Mouse (Mus musculus): ENCODE data around the gene Farp2.

Farp2 gene

GRCm38 (mm10) chr1:93563224-93563623 is 51.3 kb downstream of the Farp2 start:
- no peak for DNase-seq (ENCODE audit: low spot score)

GRCm38 (mm10) chr1:93563649-93564048 is 51.8 kb downstream of the Farp2 start:
- no peak for DNase-seq (ENCODE audit: low spot score)

- DNase-seq (ENCODE audit: low spot score), result no peak
Observed at GRCm38 (mm10) chr1:93564781-93565180, 52.9 kb downstream of the Farp2 start.

GRCm38 (mm10) chr1:93567013-93567412 is 55.1 kb downstream of the Farp2 start:
- DNase-seq (ENCODE audit: low spot score), result no peak

- no peak for DNase-seq (ENCODE audit: low spot score)
Observed at GRCm38 (mm10) chr1:93567717-93568497, 56.0 kb downstream of the Farp2 start.

GRCm38 (mm10) chr1:93577066-93577465 is 65.2 kb downstream of the Farp2 start:
- DNase-seq (ENCODE audit: low spot score), result no peak

GRCm38 (mm10) chr1:93577861-93578260 is 66.0 kb downstream of the Farp2 start:
- no peak for DNase-seq (ENCODE audit: low spot score)

- DNase-seq (ENCODE audit: low spot score), result no peak
Observed at GRCm38 (mm10) chr1:93581545-93581944, 69.7 kb downstream of the Farp2 start.

- DNase-seq (ENCODE audit: low spot score), result no peak
Observed at GRCm38 (mm10) chr1:93588346-93588745, 76.5 kb downstream of the Farp2 start.

GRCm38 (mm10) chr1:93593960-93594359 is 82.1 kb downstream of the Farp2 start:
- no peak for DNase-seq (ENCODE audit: low spot score)

- no peak for DNase-seq (ENCODE audit: low spot score)
Observed at GRCm38 (mm10) chr1:93595916-93596315, 84.0 kb downstream of the Farp2 start.

GRCm38 (mm10) chr1:93602911-93603310 is 91.0 kb downstream of the Farp2 start:
- DNase-seq (ENCODE audit: low spot score), result no peak

GRCm38 (mm10) chr1:93603921-93604320 is 92.0 kb downstream of the Farp2 start:
- no peak for DNase-seq (ENCODE audit: low spot score)

- no peak for DNase-seq (ENCODE audit: low spot score)
Observed at GRCm38 (mm10) chr1:93607090-93608083, 95.5 kb downstream of the Farp2 start.

GRCm38 (mm10) chr1:93608696-93609245 is 96.9 kb downstream of the Farp2 start:
- DNase-seq (ENCODE audit: low spot score), result no peak

GRCm38 (mm10) chr1:93609762-93610161 is 97.9 kb downstream of the Farp2 start:
- no peak for DNase-seq (ENCODE audit: low spot score)

GRCm38 (mm10) chr1:93618059-93618748 is 106.3 kb downstream of the Farp2 start:
- DNase-seq (ENCODE audit: low spot score), result no peak

GRCm38 (mm10) chr1:93618948-93619347 is 107.1 kb downstream of the Farp2 start:
- DNase-seq (ENCODE audit: low spot score), result no peak

- no peak for DNase-seq (ENCODE audit: low spot score)
Observed at GRCm38 (mm10) chr1:93624502-93624901, 112.6 kb downstream of the Farp2 start.

GRCm38 (mm10) chr1:93630796-93631195 is 118.9 kb downstream of the Farp2 start:
- DNase-seq (ENCODE audit: low spot score), result no peak

GRCm38 (mm10) chr1:93632723-93633122 is 120.8 kb downstream of the Farp2 start:
- DNase-seq (ENCODE audit: low spot score), result no peak

- DNase-seq (ENCODE audit: low spot score), result no peak
Observed at GRCm38 (mm10) chr1:93634481-93634891, 122.6 kb downstream of the Farp2 start.

All from T-cell, adult 2 months (primary cell).